Mouse (Mus musculus): ENCODE results near the gene Lhfpl1. TPM values are rescaled to one million over a fixed set of nuclear protein-coding genes. Genes with fewer than 3 reads are reported as not detected.
"Not testable (repeated sequence)": the region's sequence is repeated elsewhere in the genome, so short reads cannot be mapped to it uniquely, and the experiment has no call there.

Gene Lhfpl1
- 1.3 TPM in 1 of 2 replicates, not detected in the other for polyA plus RNA-seq (2012; rRNA removed)

DNA sequence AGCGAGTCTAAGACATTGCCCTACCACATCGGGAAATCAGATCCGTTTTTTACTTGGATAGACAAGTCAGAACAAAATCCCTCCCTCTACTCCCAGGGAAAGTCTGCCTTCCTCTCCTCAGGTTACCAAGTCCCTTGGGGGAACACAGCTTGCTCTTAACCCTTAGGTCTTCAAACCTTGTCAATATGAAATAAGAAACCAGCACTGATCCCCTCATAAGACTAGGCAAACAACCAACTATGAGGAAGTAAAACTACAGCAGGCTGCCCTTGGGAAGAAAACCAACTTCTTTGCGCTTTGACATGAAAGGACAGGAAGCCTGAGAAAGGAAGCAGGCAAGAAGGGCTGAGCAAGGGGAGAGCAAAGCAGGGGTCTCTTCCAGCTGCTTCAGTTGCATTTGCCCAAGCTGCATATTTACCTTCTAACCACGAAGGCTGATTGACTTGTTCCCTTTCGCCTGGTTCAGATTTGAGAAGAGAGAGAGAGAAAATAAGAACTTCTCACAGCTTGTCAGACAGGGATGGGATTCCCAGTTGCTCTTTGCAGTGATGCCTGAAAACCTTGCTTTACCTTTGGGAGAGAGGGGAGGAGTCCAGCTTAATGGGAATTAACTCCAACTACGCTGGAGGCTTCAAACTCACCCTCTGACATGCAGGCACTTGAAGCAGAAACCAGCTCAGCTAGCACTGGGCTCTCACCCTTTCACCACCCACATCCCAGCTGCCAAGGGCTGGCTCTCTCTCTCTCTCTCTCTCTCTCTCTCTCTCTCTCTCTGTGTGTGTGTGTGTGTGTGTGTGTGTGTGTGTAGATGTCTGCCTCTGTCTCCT is at the start of gene Lhfpl1:
TSS of gene Lhfpl1 (minus strand) at position 713 of the 827 bp plus-strand sequence.
- no peak for DNase-seq
- WGBS, result 35% methylated on average over 7 of the region's 7 CpGs
- no peak for TF ChIP-seq CTCF (IDR thresholded peaks at IDR 0.05; ENCODE audit: insufficient read depth, low read length)
- TF ChIP-seq POLR2A (IDR thresholded peaks at IDR 0.05; ENCODE audit: borderline replicate concordance, extremely low read depth, low read depth, low read length), result no peak
- H3K4me1 ChIP-seq (ENCODE audit: control insufficient read depth, insufficient read depth, low read length), result no peaks in the 10 kb centered on the region
- H3K4me3 ChIP-seq (replicated peaks; ENCODE audit: extremely low read depth, low read depth, low read length), result no peak within 1 kb of the TSS

- 43% methylated on average over 5 of the region's 5 CpGs for WGBS
- no peak for DNase-seq
- H3K4me1 ChIP-seq (ENCODE audit: control insufficient read depth, insufficient read depth, low read length), result no peaks in the 10 kb centered on the region
Measured at GRCm38 (mm10) chrX:145371839-145372238, 22.9 kb upstream of the Lhfpl1 start.

GRCm38 (mm10) chrX:145362527-145362926 is 13.6 kb upstream of the Lhfpl1 start:
- no peaks in the 10 kb centered on the region for H3K4me1 ChIP-seq (ENCODE audit: control insufficient read depth, insufficient read depth, low read length)

More at GRCm38 (mm10) chrX:145371839-145372238, 22.9 kb upstream of the Lhfpl1 start:
- TF ChIP-seq CTCF (IDR thresholded peaks at IDR 0.05; ENCODE audit: insufficient read depth, low read length) (no peak), POLR2A (IDR thresholded peaks at IDR 0.05; ENCODE audit: borderline replicate concordance, extremely low read depth, low read depth, low read length) (no peak)
- no peak overlapping the region for H3K4me3 ChIP-seq (replicated peaks; ENCODE audit: extremely low read depth, low read depth, low read length)

DNA sequence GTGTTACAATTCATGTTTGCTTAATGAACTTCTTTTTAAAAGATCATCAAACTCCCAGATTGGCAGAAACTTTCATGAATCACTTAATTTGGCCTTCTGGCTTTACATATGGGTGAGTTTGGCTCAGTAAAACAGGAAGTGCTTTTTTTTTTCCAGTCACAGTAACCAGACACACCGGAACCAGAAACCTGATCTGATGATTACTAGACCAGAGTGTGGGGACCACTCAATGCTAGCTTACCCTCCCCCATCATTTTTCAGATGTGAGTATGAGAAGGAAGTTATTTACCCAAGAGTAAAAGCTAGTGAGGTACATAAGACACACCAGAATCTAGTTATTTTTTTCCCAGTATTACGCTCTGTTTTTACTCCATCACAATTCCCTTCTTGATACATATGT is 6.5 kb downstream of the Lhfpl1 start:
- no peak for DNase-seq
- Histone ChIP-seq H3K4me3 (replicated peaks; ENCODE audit: extremely low read depth, low read depth, low read length) (no peak overlapping the region), H3K4me1 (ENCODE audit: control insufficient read depth, insufficient read depth, low read length) (no peaks in the 10 kb centered on the region)
- WGBS, result 71% methylated on average over 2 of the region's 2 CpGs
- TF ChIP-seq POLR2A (IDR thresholded peaks at IDR 0.05; ENCODE audit: borderline replicate concordance, extremely low read depth, low read depth, low read length), result no peak

More at GRCm38 (mm10) chrX:145362527-145362926, 13.6 kb upstream of the Lhfpl1 start:
- no peak for TF ChIP-seq CTCF (IDR thresholded peaks at IDR 0.05; ENCODE audit: insufficient read depth, low read length)
- no peak for TF ChIP-seq POLR2A (IDR thresholded peaks at IDR 0.05; ENCODE audit: borderline replicate concordance, extremely low read depth, low read depth, low read length)
- no peak for DNase-seq
- H3K4me3 ChIP-seq (replicated peaks; ENCODE audit: extremely low read depth, low read depth, low read length), result no peak overlapping the region
- WGBS, result 60% methylated on average over 4 of the region's 4 CpGs

- Histone ChIP-seq H3K4me1 (ENCODE audit: control insufficient read depth, insufficient read depth, low read length) (no peaks in the 10 kb centered on the region), H3K4me3 (replicated peaks; ENCODE audit: extremely low read depth, low read depth, low read length) (no peak overlapping the region)
- 25% methylated on average over 1 of the region's 1 CpGs for WGBS
- no peak for TF ChIP-seq CTCF (IDR thresholded peaks at IDR 0.05; ENCODE audit: insufficient read depth, low read length)
- no peak for TF ChIP-seq POLR2A (IDR thresholded peaks at IDR 0.05; ENCODE audit: borderline replicate concordance, extremely low read depth, low read depth, low read length)
- no peak for DNase-seq
Measured at GRCm38 (mm10) chrX:145336141-145336540, 12.7 kb downstream of the Lhfpl1 start.

DNA sequence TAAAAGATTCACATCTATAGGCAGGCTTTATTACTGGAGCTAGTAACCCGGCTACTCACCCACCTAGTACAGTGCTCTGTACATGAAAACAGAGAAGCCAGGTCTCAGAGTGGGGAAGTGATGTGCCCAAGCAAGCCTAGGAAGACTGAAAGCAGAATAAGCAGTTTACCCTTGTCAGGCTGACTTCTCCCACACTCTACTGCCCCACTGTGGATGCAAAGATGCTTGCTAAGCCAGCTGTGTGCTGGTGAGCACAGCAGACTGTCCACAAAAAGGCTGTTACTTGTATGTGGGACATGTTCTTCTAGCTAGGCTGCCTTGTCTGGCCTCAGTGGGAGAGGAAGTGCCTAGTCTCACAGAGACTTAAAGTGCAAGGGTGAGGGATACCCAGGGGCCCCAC is 40.3 kb downstream of the Lhfpl1 start:
- no peak for TF ChIP-seq CTCF (IDR thresholded peaks at IDR 0.05; ENCODE audit: insufficient read depth, low read length)
- TF ChIP-seq POLR2A (IDR thresholded peaks at IDR 0.05; ENCODE audit: borderline replicate concordance, extremely low read depth, low read depth, low read length), result no peak
- Histone ChIP-seq H3K4me3 (replicated peaks; ENCODE audit: extremely low read depth, low read depth, low read length) (no peak overlapping the region), H3K4me1 (ENCODE audit: control insufficient read depth, insufficient read depth, low read length) (no peaks in the 10 kb centered on the region)
- DNase-seq, result no peak
- 54% methylated on average over 1 of the region's 1 CpGs for WGBS

DNA sequence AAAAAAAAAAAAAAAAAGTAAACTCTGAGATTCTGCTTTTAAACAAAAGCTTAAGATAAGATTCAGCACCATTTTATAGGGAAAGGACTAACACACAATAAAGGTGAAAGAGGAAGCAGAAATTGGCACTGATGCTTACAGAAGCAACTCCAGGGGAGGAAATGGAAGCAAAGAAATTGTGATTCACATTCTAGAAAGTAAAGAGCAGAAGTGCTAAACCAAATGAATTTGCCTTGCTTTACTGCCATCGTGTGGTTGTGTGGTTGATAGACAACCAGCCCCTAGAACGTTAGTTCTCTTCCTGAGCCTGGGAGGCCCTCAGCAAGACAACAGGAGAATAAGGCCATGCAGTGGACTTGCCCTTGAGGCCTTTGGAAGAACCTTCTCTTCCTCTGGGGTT is 41.7 kb downstream of the Lhfpl1 start:
- no peaks in the 10 kb centered on the region for H3K4me1 ChIP-seq (ENCODE audit: control insufficient read depth, insufficient read depth, low read length)
- WGBS, result 8% methylated on average over 2 of the region's 2 CpGs
- no peak overlapping the region for H3K4me3 ChIP-seq (replicated peaks; ENCODE audit: extremely low read depth, low read depth, low read length)
- TF ChIP-seq POLR2A (IDR thresholded peaks at IDR 0.05; ENCODE audit: borderline replicate concordance, extremely low read depth, low read depth, low read length) (no peak), CTCF (IDR thresholded peaks at IDR 0.05; ENCODE audit: insufficient read depth, low read length) (no peak)
- no peak for DNase-seq

DNA sequence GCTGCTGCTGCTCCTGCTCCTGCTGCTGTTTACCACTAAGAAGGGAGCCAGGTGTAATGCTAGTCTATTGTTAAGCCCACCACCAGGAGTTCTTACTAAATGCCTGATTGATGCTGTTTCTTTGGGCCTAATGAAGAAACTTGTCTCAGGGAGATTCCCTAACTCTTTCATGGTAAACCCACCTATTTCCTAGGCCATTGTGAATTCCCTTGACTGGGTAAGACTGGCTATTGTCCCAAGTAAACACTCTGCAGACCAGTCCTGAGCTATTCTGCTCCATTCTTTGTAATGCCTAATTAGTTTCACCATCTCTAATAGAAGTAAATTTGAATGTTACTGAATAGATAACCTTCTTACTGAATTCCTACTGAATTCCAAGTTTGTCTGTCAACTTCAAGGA is 48.7 kb downstream of the Lhfpl1 start:
- not testable (repeated sequence) for DNase-seq; H3K4me1 ChIP-seq (ENCODE audit: control insufficient read depth, insufficient read depth, low read length); H3K4me3 ChIP-seq (replicated peaks; ENCODE audit: extremely low read depth, low read depth, low read length)

DNA sequence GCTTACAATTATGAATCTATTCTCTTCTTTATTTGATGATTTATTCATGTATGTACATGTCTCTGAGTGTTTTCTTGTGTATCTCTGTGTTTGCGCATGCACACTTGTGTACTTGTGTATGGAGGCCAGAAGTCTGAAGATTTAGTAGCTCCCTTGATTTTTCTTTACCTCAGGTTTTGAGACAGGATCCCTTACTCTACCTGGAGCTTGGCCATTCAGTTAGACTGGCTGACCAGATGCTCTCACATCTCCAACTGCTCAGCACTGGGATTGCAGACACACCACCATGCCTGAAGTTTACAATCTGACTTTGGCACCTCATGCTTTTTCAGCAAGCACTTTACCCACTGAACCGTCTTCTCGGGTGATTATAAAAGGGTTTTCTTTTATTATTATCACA is 76.7 kb downstream of the Lhfpl1 start:
- 83% methylated on average over 3 of the region's 3 CpGs for WGBS
- DNase-seq, result no peak
- no peak overlapping the region for H3K4me3 ChIP-seq (replicated peaks; ENCODE audit: extremely low read depth, low read depth, low read length)
- no peak for TF ChIP-seq POLR2A (IDR thresholded peaks at IDR 0.05; ENCODE audit: borderline replicate concordance, extremely low read depth, low read depth, low read length)
- TF ChIP-seq CTCF (IDR thresholded peaks at IDR 0.05; ENCODE audit: insufficient read depth, low read length), result no peak
- H3K4me1 ChIP-seq (ENCODE audit: control insufficient read depth, insufficient read depth, low read length), result no peaks in the 10 kb centered on the region

- DNase-seq, result no peak
- Histone ChIP-seq H3K4me1 (ENCODE audit: control insufficient read depth, insufficient read depth, low read length) (no peaks in the 10 kb centered on the region), H3K4me3 (replicated peaks; ENCODE audit: extremely low read depth, low read depth, low read length) (no peak overlapping the region)
- no peak for TF ChIP-seq CTCF (IDR thresholded peaks at IDR 0.05; ENCODE audit: insufficient read depth, low read length)
- TF ChIP-seq POLR2A (IDR thresholded peaks at IDR 0.05; ENCODE audit: borderline replicate concordance, extremely low read depth, low read depth, low read length), result no peak
- WGBS, result 53% methylated on average over 4 of the region's 4 CpGs
Measured at GRCm38 (mm10) chrX:145271768-145272167, 77.1 kb downstream of the Lhfpl1 start.
